11 mouse cellular contexts compared by ENCODE assay signal in the genomic region with DNA sequence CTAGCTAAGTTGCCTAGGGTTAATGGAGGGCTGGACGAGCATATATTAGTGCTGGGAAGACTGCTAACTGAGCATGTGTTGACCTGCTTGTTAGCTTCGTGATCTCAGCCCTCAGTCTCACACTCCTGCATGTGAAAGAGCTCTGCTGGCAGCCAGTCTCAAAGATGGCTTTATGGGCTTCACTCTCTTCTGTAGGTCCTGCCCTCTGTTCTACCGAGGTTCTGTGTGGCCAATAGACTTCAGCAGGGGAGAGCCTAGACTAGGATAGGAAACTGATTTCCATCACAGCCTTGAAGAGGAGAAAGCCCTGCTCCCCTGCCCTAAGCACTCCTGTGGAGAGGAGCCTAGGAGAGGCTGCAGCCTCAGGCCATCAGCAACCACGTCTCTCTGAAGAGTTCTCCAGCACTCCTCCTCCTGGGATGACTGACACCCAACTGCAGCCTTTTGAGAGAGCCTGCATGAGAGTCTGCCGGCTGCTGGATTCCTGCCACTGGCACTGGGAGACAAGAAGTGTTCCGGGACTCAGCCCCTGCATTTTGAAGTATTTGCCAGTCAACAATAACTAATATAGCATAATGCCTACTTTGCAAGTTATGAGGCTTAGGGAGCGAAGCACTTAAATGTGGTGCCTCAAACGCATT.
DNase-seq lines count a peak whose midpoint lies in the region; ATAC-seq and TF ChIP-seq lines count a peak whose summit lies in the region.
"Had no signal": no experiment of that assay in that cellular context is flagged by ENCODE, and none has a peak within 500 bp of the region (broad histone marks: within the 10 kb centered on the region; RNA-seq: fewer than 3 reads in every experiment).

No protein-coding gene starts in this region.

- no peak overlapping the region for H3K27ac ChIP-seq in forebrain, embryonic 14.5 days (ENCODE audit: low read depth, low read length)
- no peak overlapping the region for H3K27ac ChIP-seq in forebrain, embryonic 15.5 days (replicated peaks)
- H3K27ac ChIP-seq in liver, embryonic 15.5 days (replicated peaks), result peak overlapping the region; percentile 56
- H3K27ac ChIP-seq in liver, postnatal 0 days (ENCODE audit: low read depth), result no peak overlapping the region
- H3K27ac ChIP-seq in heart, embryonic 13.5 days (replicated peaks), result no peak overlapping the region
- no peak overlapping the region for H3K27ac ChIP-seq in intestine, embryonic 16.5 days (ENCODE audit: low read length)
- H3K27ac ChIP-seq: limb, embryonic 15.5 days had no signal

- no peak for ATAC-seq in forebrain, embryonic 14.5 days
- ATAC-seq in forebrain, embryonic 15.5 days (replicated peaks), result no peak
- ATAC-seq in liver, embryonic 15.5 days (ENCODE audit: insufficient read depth), result no peak
- ATAC-seq in liver, postnatal 0 days, result no peak
- ATAC-seq in heart, embryonic 13.5 days (ENCODE audit: extremely low read depth, insufficient number of reproducible peaks, low FRiP score, low TSS enrichment), result no peak
- no peak for ATAC-seq in intestine, embryonic 16.5 days
- no peak for ATAC-seq in erythroid progenitor cell, adult 5-6 weeks (replicated peaks; ENCODE audit: low FRiP score, poor library complexity, severe bottlenecking)

- no peak overlapping the region for H3K4me2 ChIP-seq in forebrain, embryonic 14.5 days (ENCODE audit: low read length)
- no peak overlapping the region for H3K4me2 ChIP-seq in forebrain, embryonic 15.5 days (replicated peaks)
- no peak overlapping the region for H3K4me2 ChIP-seq in liver, embryonic 15.5 days
- H3K4me2 ChIP-seq in liver, postnatal 0 days (ENCODE audit: low read depth, low read length), result no peak overlapping the region
- 0 out of 2 replicates have a peak overlapping the region, but pooled peaks have one; percentile 4 for H3K4me2 ChIP-seq in heart, embryonic 13.5 days
- no peak overlapping the region for H3K4me2 ChIP-seq in intestine, embryonic 16.5 days (ENCODE audit: low read depth, low read length)
- H3K4me2 ChIP-seq: limb, embryonic 15.5 days had no signal

- H3K9ac ChIP-seq in forebrain, embryonic 14.5 days (ENCODE audit: low read length), result no peak overlapping the region
- H3K9ac ChIP-seq in forebrain, embryonic 15.5 days (replicated peaks), result no peak overlapping the region
- H3K9ac ChIP-seq in liver, embryonic 15.5 days, result no peak overlapping the region
- no peak overlapping the region for H3K9ac ChIP-seq in liver, postnatal 0 days (replicated peaks)
- H3K9ac ChIP-seq in heart, embryonic 13.5 days, result no peak overlapping the region
- no peak overlapping the region for H3K9ac ChIP-seq in intestine, embryonic 16.5 days (ENCODE audit: low read depth, low read length)
- H3K9ac ChIP-seq: limb, embryonic 15.5 days had no signal

- no peaks in the 10 kb centered on the region for H3K9me3 ChIP-seq in forebrain, embryonic 14.5 days (replicated peaks; ENCODE audit: control insufficient read depth, low read length)
- H3K9me3 ChIP-seq in forebrain, embryonic 15.5 days, result no peaks in the 10 kb centered on the region
- no peaks in the 10 kb centered on the region for H3K9me3 ChIP-seq in liver, embryonic 15.5 days (replicated peaks)
- H3K9me3 ChIP-seq in liver, postnatal 0 days (ENCODE audit: low read length), result no peaks in the 10 kb centered on the region
- H3K9me3 ChIP-seq in heart, embryonic 13.5 days, result no peaks in the 10 kb centered on the region
- no peaks in the 10 kb centered on the region for H3K9me3 ChIP-seq in intestine, embryonic 16.5 days (ENCODE audit: control insufficient read depth, low read length)
- H3K9me3 ChIP-seq: limb, embryonic 15.5 days had no signal

- TF ChIP-seq CTCF in liver, postnatal 0 days (IDR thresholded peaks at IDR 0.05; ENCODE audit: low read depth), result no peak

- H3K4me1 ChIP-seq in forebrain, embryonic 14.5 days (ENCODE audit: control insufficient read depth, insufficient read depth, low read length), result peaks cover 13% of the 10 kb centered on the region
- H3K4me1 ChIP-seq in forebrain, embryonic 15.5 days, result peaks cover 25% of the 10 kb centered on the region
- peaks cover 86% of the 10 kb centered on the region for H3K4me1 ChIP-seq in liver, embryonic 15.5 days (replicated peaks)
- H3K4me1 ChIP-seq in liver, postnatal 0 days (ENCODE audit: insufficient read depth), result peaks cover 33% of the 10 kb centered on the region
- peaks cover 43% of the 10 kb centered on the region for H3K4me1 ChIP-seq in heart, embryonic 13.5 days
- peaks cover 7% of the 10 kb centered on the region for H3K4me1 ChIP-seq in intestine, embryonic 16.5 days (ENCODE audit: control insufficient read depth, insufficient read depth, low read length)

- no peak for TF ChIP-seq EP300 in liver, postnatal 0 days (IDR thresholded peaks at IDR 0.05; ENCODE audit: low read depth)

- no peaks in the 10 kb centered on the region for H3K27me3 ChIP-seq in forebrain, embryonic 14.5 days (replicated peaks; ENCODE audit: control insufficient read depth, insufficient read depth, low read length)
- no peaks in the 10 kb centered on the region for H3K27me3 ChIP-seq in forebrain, embryonic 15.5 days
- no peaks in the 10 kb centered on the region for H3K27me3 ChIP-seq in liver, embryonic 15.5 days
- H3K27me3 ChIP-seq in liver, postnatal 0 days (ENCODE audit: insufficient read depth, low read length), result no peaks in the 10 kb centered on the region
- peaks cover 43% of the 10 kb centered on the region for H3K27me3 ChIP-seq in heart, embryonic 13.5 days (replicated peaks)
- H3K27me3 ChIP-seq in intestine, embryonic 16.5 days (replicated peaks; ENCODE audit: control insufficient read depth, insufficient read depth, low read length), result peaks cover 2% of the 10 kb centered on the region; the same call in 1 of the 2 replicates
- H3K27me3 ChIP-seq: limb, embryonic 15.5 days had no signal

- no peak overlapping the region for H3K4me3 ChIP-seq in forebrain, embryonic 14.5 days (ENCODE audit: low read depth, low read length)
- H3K4me3 ChIP-seq in forebrain, embryonic 15.5 days, result no peak overlapping the region
- H3K4me3 ChIP-seq in liver, embryonic 15.5 days (replicated peaks), result no peak overlapping the region
- H3K4me3 ChIP-seq in liver, postnatal 0 days (ENCODE audit: low read depth, low read length), result no peak overlapping the region
- H3K4me3 ChIP-seq in heart, embryonic 13.5 days, result no peak overlapping the region
- H3K4me3 ChIP-seq in intestine, embryonic 16.5 days (ENCODE audit: low read length), result no peak overlapping the region
- H3K4me3 ChIP-seq: limb, embryonic 15.5 days had no signal

- H3K36me3 ChIP-seq in forebrain, embryonic 14.5 days (ENCODE audit: control insufficient read depth, insufficient read depth, low read length), result peaks cover 20% of the 10 kb centered on the region; the same call in 1 of the 2 replicates
- H3K36me3 ChIP-seq in forebrain, embryonic 15.5 days, result peaks cover 4% of the 10 kb centered on the region; the same call in 1 of the 2 replicates
- H3K36me3 ChIP-seq in liver, embryonic 15.5 days (replicated peaks), result no peaks in the 10 kb centered on the region
- H3K36me3 ChIP-seq in liver, postnatal 0 days (replicated peaks; ENCODE audit: insufficient read depth, low read length), result no peaks in the 10 kb centered on the region
- H3K36me3 ChIP-seq in heart, embryonic 13.5 days, result no peaks in the 10 kb centered on the region
- no peaks in the 10 kb centered on the region for H3K36me3 ChIP-seq in intestine, embryonic 16.5 days (ENCODE audit: control insufficient read depth, insufficient read depth, low read length)

- DNase-seq in forebrain, embryonic 14.5 days (ENCODE audit: low spot score), result peak; percentile 65
- DNase-seq in liver, postnatal 0 days, result no peak
- DNase-seq in lung, postnatal 10 days, result peak; percentile 58
- DNase-seq: cerebellum, adult 9-11 months; thymus, postnatal 14 days had no signal

- 55% methylated on average over 8 of the region's 8 CpGs for WGBS in forebrain, embryonic 14.5 days
- 39% methylated on average over 8 of the region's 8 CpGs for WGBS in forebrain, embryonic 15.5 days
- WGBS in liver, embryonic 15.5 days (ENCODE audit: insufficient replicate concordance), result 64% methylated on average over 8 of the region's 8 CpGs
- 66% methylated on average over 8 of the region's 8 CpGs for WGBS in liver, postnatal 0 days (ENCODE audit: insufficient replicate concordance)
- whole genome bisulfite sequencing in heart, embryonic 13.5 days, result 40% methylated on average over 8 of the region's 8 CpGs
- 57% methylated on average over 8 of the region's 8 CpGs for WGBS in intestine, embryonic 16.5 days
